Mouse (Mus musculus) forebrain, postnatal 0 days (tissue): ENCODE measurements around the gene Ccr7. TPM values are rescaled to one million over a fixed set of nuclear protein-coding genes. Genes with fewer than 3 reads are reported as not detected.

Experiments
- ATAC-seq: fragments of 200-750 bp; cut with Nextera tagmentation; 2 replicates; pipeline ENCODE4 v1.8.0; 2017; ENCODE audit warnings: mild to moderate bottlenecking, moderate library complexity
- DNase-seq: peaks from one replicate; pipeline ENCODE4 v3.0.0-alpha.2; 2015
- H3K27ac ChIP-seq: fragments of 300-500 bp; sonication (generic); 2 replicates; pipeline ENCODE4 v1.5.1; 2014; ENCODE audit warnings: low read depth, mild to moderate bottlenecking, antibody characterized with exemption, low read length, moderate library complexity, mixed read lengths
- H3K27me3 ChIP-seq: fragments of 300-500 bp; sonication (generic); 2 replicates; pipeline ENCODE4 v1.6.1; 2014; ENCODE audit warnings: mild to moderate bottlenecking, low read length, mixed read lengths; ENCODE audit not compliant: insufficient read depth
- H3K36me3 ChIP-seq: fragments of 300-500 bp; sonication (generic); 2 replicates; pipeline ENCODE4 v1.6.1; 2014; ENCODE audit warnings: mild to moderate bottlenecking, moderate library complexity; ENCODE audit not compliant: insufficient read depth
- H3K4me1 ChIP-seq: fragments of 300-500 bp; sonication (generic); 2 replicates; pipeline ENCODE4 v1.6.1; 2014; ENCODE audit warnings: antibody characterized with exemption; ENCODE audit not compliant: insufficient read depth
- H3K4me2 ChIP-seq: fragments of 300-500 bp; sonication (generic); 2 replicates; pipeline ENCODE4 v1.6.1; 2014; ENCODE audit warnings: low read depth, mild to moderate bottlenecking, moderate library complexity
- H3K4me3 ChIP-seq: fragments of 300-500 bp; sonication (generic); 2 replicates; pipeline ENCODE4 v1.5.1; 2014; ENCODE audit warnings: low read depth, low read length, mixed read lengths
- H3K9ac ChIP-seq: fragments of 300-500 bp; sonication (generic); 2 replicates; pipeline ENCODE4 v1.6.1; 2014; ENCODE audit warnings: mild to moderate bottlenecking
- H3K9me3 ChIP-seq: fragments of 300-500 bp; sonication (generic); 2 replicates; pipeline ENCODE4 v1.6.1; 2016; ENCODE audit warnings: low read length
- CTCF ChIP-seq: sonication (generic); IDR thresholded peaks from 2 replicates; pipeline ENCODE4 v1.5.1; 2016; ENCODE audit warnings: antibody characterized with exemption, control low read depth, low read depth
- WGBS: fragments of 180-500 bp; shearing (Covaris S2); extraction: QIAGEN DNeasy Blood & Tissue Kit; methylation state at CpG from one replicate; pipeline ENCODE4 v1.1.7; 2014; 5-methylcytosine and 5-hydroxymethylcytosine counted together
- polyA plus RNA-seq: library from polyadenylated mRNA; unstranded; fragments of >200 nt; fragmentation: Nextera tagmentation; extraction: Ambion mirVana; gene quantifications from 2 replicates; pipeline ENCODE4 v1.2.1, GENCODE M21; 2015
- total RNA-seq: library from RNA; depleted of rRNA; stranded (reverse); fragments of >200 nt; gene quantifications from 2 replicates; pipeline ENCODE4 v1.2.3, GENCODE M21; 2014

Ccr7 gene
- total and polyA plus RNA-seq, 2 experiments from 2014 or later = 0.17 to 0.38 TPM

- Histone ChIP-seq H3K9ac (no peak overlapping the region), H3K27ac (no peak overlapping the region), H3K4me1 (peaks cover 4% of the 10 kb centered on the region; the same call in 1 of the 2 replicates), H3K36me3 (no peaks in the 10 kb centered on the region), H3K27me3 (no peaks in the 10 kb centered on the region), H3K4me2 (no peak overlapping the region), H3K9me3 (no peaks in the 10 kb centered on the region), H3K4me3 (no peak overlapping the region)
- no peak for TF ChIP-seq CTCF
- WGBS = 70% methylated on average over 5 of the region's 5 CpGs
- no peak for DNase-seq
- no peak for ATAC-seq
Observed at GRCm38 (mm10) chr11:99130736-99131462, 24.0 kb downstream of the Ccr7 start.

- DNase-seq (no peak), ATAC-seq (no peak)
- Histone ChIP-seq H3K4me3 (no peak overlapping the region), H3K9ac (no peak overlapping the region), H3K4me2 (no peak overlapping the region), H3K27ac (no peak overlapping the region), H3K36me3 (no peaks in the 10 kb centered on the region), H3K27me3 (no peaks in the 10 kb centered on the region), H3K4me1 (peaks cover 4% of the 10 kb centered on the region; the same call in 1 of the 2 replicates), H3K9me3 (no peaks in the 10 kb centered on the region)
- WGBS = 58% methylated on average over 2 of the region's 2 CpGs
- TF ChIP-seq CTCF = no peak
Observed at GRCm38 (mm10) chr11:99129287-99129686, 25.6 kb downstream of the Ccr7 start.

GRCm38 (mm10) chr11:99127785-99128682, 26.8 kb downstream of the Ccr7 start:
- peaks cover 4% of the 10 kb centered on the region; the same call in 1 of the 2 replicates for H3K4me1 ChIP-seq
- no peaks in the 10 kb centered on the region for H3K9me3 ChIP-seq
- no peaks in the 10 kb centered on the region for H3K36me3 ChIP-seq
- no peak overlapping the region for H3K9ac ChIP-seq
- H3K27ac ChIP-seq = no peak overlapping the region
- no peaks in the 10 kb centered on the region for H3K27me3 ChIP-seq
- no peak overlapping the region for H3K4me2 ChIP-seq
- DNase-seq (no peak), ATAC-seq (no peak)
- H3K4me3 ChIP-seq = no peak overlapping the region
- TF ChIP-seq CTCF = no peak
- 76% methylated on average over 18 of the region's 18 CpGs for WGBS

- no peak overlapping the region for H3K9ac ChIP-seq
- no peak for TF ChIP-seq CTCF
- H3K27me3 ChIP-seq = no peaks in the 10 kb centered on the region
- H3K9me3 ChIP-seq = no peaks in the 10 kb centered on the region
- no peaks in the 10 kb centered on the region for H3K4me1 ChIP-seq
- H3K4me2 ChIP-seq = no peak overlapping the region
- H3K27ac ChIP-seq = no peak overlapping the region
- DNase-seq = no peak
- WGBS = 48% methylated on average over 5 of the region's 5 CpGs
- ATAC-seq = no peak
- no peaks in the 10 kb centered on the region for H3K36me3 ChIP-seq
- no peak overlapping the region for H3K4me3 ChIP-seq
Observed at GRCm38 (mm10) chr11:99126482-99127253, 28.2 kb downstream of the Ccr7 start.

GRCm38 (mm10) chr11:99124635-99125029, 30.2 kb downstream of the Ccr7 start:
- Histone ChIP-seq H3K4me3 (no peak overlapping the region), H3K9ac (no peak overlapping the region), H3K4me1 (no peaks in the 10 kb centered on the region; the same call in 1 of the 2 replicates), H3K27ac (no peak overlapping the region), H3K9me3 (no peaks in the 10 kb centered on the region), H3K27me3 (no peaks in the 10 kb centered on the region), H3K36me3 (no peaks in the 10 kb centered on the region), H3K4me2 (no peak overlapping the region)
- WGBS = 60% methylated on average over 10 of the region's 10 CpGs
- DNase-seq (no peak), ATAC-seq (no peak)
- TF ChIP-seq CTCF = no peak

GRCm38 (mm10) chr11:99123977-99124634, 30.8 kb downstream of the Ccr7 start:
- WGBS = 39% methylated on average over 15 of the region's 15 CpGs
- H3K27ac ChIP-seq = no peak overlapping the region

More at GRCm38 (mm10) chr11:99123977-99124634, 30.8 kb downstream of the Ccr7 start:
- Histone ChIP-seq H3K9me3 (no peaks in the 10 kb centered on the region), H3K4me2 (no peak overlapping the region), H3K4me1 (no peaks in the 10 kb centered on the region; the same call in 1 of the 2 replicates), H3K4me3 (no peak overlapping the region), H3K36me3 (no peaks in the 10 kb centered on the region), H3K27me3 (no peaks in the 10 kb centered on the region), H3K9ac (no peak overlapping the region)
- DNase-seq = peak; percentile 67
- ATAC-seq = peak; percentile 14; the same call in 1 of the 2 replicates
- TF ChIP-seq CTCF = peak; percentile 64
